Mouse (Mus musculus) heart, postnatal 25 days (tissue): ENCODE measurements around the gene Cradd. TPM values are rescaled to one million over a fixed set of nuclear protein-coding genes. Genes with fewer than 3 reads are reported as not detected.
A peak's percentile ranks its signal among the peaks of the same experiment; 100 is the strongest.

Experiments used
- DNase-seq: peaks from one replicate; pipeline ENCODE4 v3.0.0; 2022; ENCODE audit warnings: low spot score
- intact Hi-C: fragments of 180-260 bp; cut with DNase I; formaldehyde crosslinking; loops from one replicate; pipeline ENCODE4 v1.15.1; 2025
- total RNA-seq, 2 experiments: library from RNA; stranded (reverse); gene quantifications; 2 replicates each; pipeline ENCODE4 v1.2.3; 2021

Gene Cradd
- total RNA-seq, 2 experiments from 2014 or later: 7.9 to 9.3 TPM

DNA sequence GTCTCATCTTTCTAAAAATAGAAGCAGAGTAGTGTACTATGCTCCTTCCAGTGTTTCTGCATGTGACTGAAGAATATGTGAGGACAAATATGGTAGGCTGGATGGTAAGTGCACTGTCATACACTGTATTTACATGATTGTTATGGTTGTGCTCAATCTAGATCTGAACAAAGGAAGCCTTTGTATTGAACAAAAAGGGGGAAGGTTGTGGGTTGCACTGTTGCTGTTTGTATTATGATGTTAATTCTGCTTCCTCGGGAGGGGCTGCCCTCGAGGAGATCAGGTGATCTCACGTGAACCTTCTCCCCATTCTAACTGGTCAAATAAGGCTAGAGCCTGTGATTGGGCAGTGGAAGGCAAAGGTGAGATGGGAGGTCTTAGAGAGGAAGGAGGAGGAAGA is 103.4 kb downstream of the Cradd start:
- no peak for DNase-seq
- intact Hi-C loops: loop anchor here (5.0 kb wide), 1 partner anchor 118 kb away; no protein-coding TSS in a partner anchor

DNA sequence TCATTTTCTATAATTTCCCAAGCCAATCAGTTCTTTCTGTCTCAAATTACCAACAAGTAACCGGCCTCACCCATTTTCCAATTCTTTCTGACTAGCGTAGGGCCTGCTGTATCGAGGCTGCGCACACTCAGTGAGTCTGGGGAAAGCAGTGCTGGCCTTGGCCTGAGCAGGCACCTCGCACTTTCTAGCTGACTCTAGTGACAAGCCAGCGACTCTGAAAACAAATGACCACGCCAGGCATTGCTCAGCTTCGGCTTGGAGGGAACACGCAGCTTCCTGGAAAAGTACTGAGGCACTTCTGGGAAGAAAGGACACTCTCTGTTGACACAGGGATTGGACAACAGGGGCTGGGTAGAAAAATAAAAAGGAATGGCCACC is 105.3 kb downstream of the Cradd start:
- peak; percentile 56 for DNase-seq
- intact Hi-C loops: loop anchor here (5.0 kb wide), 3 partner anchors 99 to 199 kb away; partner anchors contain the start of gene Socs2

DNA sequence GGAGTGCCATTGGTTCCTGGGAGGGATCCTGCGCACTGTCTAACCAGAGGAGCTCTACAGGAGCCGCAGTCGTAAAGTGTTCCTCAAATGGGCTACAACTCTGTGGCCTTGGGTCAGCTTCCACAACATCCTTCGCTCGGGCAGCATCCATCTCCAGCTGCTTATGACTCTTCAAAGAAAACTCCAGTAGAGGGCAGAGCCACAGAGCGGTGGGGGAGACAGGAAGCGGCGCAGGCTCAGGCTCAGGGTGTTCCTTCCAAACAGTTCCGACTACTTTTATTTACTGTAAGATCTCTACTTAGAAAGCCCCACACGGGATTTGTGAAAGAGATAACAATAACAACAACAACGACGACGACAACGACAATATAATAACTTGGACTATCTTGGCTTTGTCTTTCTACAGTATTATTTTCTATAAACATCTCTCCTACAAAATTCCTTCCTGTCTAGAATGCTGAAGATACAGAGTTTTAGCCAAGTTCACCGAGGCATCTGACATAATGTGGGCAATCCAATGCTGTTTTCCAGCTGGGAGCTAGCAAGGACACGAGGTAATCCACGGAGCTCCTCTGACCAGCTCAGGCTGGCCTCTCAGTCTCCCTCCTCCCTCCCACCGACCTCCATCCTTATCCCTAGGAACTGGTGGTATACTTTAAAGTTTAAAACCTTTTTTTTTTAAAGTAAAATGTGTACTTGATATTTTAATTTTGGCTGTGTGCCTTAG is 105.8 kb downstream of the Cradd start:
- peak; percentile 31 for DNase-seq
- intact Hi-C loops: loop anchor here (5.0 kb wide), 3 partner anchors 99 to 199 kb away; partner anchors contain the start of gene Socs2

DNA sequence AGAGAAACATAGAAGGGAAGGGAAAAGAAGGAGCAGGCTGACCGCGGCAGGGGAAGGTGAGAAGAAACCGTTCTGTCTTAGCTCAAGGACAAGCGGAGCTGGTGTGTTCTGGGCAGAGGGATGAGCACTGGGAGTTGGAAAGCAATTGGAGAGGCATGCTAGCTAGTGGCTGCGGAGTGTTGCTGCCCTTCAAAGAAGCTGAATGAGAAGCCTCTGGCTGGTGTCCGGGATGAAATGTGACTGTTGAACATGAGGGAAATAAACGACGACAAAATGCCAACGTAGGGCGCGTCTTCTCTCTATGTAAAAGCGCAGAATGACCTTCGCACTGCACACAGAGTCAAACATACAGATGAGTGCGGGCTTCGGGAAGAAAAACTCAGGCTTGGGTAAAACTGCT is 108.6 kb downstream of the Cradd start:
- intact Hi-C loops: loop anchor here (5.0 kb wide), 3 partner anchors 102 to 202 kb away; partner anchors contain the start of gene Socs2
- no peak for DNase-seq

DNA sequence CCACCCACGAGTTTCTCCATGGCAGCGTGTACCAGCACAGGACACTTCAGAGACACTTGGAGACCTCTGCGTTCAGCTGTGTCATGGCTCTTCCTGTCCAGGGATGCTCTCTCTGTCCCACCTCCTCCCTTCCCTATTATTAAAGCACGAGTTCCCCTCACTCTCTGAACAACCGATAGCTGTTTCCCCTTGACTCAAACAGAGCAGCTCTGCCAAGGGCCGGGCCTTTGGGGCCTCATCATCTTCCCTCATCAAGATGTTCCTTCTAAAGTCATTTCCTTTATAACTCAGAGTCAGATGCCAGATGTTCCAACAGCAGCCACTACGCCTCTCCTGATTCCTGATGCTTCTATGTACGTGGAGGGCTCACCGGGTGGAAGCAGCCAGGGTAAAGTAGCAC is 110.1 kb downstream of the Cradd start:
- intact Hi-C loops: no loop called here
- peak; percentile 13 for DNase-seq

DNA sequence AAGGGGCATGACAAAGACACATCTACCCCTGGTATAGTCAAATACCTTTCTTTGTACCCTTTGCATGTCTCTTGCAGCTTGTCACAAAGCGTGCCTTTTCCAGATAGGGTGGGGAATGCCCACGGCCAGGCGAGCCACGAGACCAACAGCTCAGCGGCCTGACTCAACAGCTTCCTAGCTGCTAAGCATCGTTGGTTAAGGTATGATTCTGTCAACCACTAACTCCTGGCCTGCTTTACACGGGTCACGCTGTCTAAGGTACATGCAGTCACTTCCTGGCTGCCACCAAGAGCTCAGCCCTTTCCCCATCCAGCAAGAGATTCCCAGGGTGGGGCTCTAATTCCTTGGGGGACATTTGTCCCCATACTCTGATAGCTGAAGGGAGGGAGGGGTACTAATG is 110.6 kb downstream of the Cradd start:
- intact Hi-C loops: no loop called here
- DNase-seq: no peak

DNA sequence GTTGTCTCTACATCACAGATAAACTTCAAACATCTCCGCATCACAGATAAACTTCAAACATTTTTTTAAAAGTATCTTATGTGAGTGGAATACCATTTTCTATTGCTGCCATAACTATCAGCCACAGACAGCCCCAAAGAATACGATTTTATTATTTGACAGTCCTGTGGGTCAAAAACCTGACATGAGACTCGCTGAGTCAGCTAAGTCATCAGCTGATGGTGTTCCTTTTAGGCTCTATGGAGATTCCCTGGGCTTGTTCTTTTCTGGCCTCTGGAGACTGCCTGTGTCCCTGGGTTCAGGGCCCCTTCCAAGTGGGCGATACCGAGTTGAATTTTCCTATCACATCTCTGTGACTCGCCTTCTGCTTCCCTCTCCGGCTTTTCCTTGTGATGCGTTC is 112.3 kb downstream of the Cradd start:
- intact Hi-C loops: no loop called here
- no peak for DNase-seq

DNA sequence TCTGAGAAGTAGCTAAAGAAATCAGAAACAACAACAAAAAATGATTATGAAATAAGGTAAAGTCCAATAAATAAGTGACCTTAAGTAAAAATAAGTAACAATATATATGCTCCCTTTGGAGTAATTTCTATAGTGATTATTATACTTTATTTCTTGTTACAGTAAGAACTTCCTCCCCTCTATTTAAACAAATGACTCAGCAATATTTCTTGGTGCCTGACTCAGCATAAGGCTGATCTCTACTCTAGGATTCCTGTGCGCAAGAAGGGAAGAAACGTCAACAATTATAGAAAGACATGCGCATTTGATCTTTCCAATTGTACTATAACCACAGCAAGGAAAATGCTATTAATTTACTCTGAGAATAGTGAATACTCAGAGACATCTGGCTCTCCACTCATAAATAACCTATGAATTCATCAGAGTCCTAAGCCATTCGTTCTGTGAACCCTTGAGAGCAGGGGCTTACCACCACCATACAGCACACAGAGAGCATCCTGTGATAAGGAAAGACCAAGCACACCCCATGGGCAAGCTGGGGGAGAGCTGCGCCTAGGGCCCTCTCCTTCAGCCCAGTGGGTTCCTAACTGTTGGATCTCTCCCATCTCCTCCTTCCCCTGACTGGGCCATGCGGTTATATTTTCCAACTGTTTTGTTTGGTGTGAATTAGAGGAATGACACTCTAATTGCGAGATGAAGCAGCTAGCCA is 113.1 kb downstream of the Cradd start:
- no peak for DNase-seq

DNA sequence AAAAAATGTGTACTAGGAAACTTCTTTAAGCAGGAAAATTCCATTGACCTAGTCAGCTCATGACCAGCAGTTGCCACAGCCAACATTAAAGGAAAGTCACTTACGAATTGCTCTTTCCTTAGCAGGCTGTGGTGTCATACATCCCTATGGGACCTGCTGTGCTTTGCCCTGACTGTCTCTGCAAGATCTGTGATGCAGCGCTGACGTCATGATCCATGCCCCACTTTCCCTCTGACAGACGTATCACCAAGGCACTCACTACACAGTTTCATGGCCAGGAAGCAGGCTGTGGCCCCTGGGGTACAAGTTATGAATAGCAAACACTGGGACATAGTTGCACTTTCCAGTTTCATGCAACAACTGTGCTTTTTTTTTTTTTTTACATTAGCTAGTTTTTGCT is 113.8 kb downstream of the Cradd start:
- DNase-seq: no peak
- intact Hi-C loops: no loop called here

More for the DNA sequence above, 113.1 kb downstream of the Cradd start:
- intact Hi-C loops: no loop called here

DNA sequence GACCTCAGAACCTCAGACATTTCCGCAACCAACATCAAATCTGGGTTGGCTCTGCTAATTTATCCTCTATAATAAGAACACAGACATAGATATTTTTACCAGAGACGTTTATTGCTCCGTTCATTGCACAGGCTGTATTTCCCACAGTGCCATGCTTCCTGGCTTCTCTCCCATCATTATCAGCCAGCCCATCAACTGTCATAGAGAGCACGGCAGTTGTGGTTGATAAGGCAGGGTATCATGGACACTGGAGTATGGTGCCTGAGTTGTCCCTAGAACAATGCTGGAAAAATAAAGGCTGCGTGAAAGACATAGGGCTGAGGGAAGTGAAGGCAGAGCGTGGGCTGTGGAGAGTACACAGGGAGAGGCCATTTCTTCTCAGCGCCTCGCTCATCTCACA is 116.5 kb downstream of the Cradd start:
- no peak for DNase-seq
- intact Hi-C loops: no loop called here

DNA sequence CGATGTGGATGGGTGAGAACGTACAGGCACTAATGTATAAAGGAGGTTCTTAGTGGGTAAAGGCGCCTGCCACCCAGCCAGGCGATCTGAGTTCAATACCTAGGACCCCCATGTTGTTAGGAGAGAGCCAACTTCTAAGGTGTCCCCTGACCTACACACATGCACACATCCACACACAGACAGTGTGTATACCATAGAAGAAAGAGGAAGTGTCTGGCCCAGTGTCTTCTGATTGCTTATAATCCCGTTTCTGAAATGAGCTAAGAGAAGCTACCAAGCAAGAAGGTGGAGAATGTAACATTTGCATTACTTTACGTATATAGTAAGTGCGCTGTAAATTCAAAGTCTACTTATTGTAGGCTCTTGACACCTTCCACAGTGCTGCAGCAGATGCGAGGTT is 122.4 kb downstream of the Cradd start:
- intact Hi-C loops: no loop called here
- no peak for DNase-seq

DNA sequence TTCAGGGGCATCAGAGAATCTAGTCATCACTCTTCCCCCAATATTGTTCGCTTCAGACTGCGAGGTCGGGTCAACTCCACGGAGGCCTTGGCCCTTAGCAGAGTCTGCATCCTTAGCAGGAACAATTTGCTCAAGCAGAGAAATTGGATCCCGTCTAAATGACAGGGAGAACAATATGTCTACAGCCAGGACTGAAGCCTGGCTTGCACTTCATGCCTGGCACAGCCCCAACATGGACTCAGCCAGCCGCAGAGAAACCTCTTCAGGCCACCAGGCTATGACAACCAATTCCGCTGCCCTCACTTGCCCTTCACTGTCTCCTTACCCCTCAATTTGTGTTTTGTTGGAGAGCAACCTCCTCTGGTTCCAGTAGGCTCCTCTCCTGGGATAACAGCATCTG is 123.6 kb downstream of the Cradd start:
- intact Hi-C loops: no loop called here
- DNase-seq: peak; percentile 71

DNA sequence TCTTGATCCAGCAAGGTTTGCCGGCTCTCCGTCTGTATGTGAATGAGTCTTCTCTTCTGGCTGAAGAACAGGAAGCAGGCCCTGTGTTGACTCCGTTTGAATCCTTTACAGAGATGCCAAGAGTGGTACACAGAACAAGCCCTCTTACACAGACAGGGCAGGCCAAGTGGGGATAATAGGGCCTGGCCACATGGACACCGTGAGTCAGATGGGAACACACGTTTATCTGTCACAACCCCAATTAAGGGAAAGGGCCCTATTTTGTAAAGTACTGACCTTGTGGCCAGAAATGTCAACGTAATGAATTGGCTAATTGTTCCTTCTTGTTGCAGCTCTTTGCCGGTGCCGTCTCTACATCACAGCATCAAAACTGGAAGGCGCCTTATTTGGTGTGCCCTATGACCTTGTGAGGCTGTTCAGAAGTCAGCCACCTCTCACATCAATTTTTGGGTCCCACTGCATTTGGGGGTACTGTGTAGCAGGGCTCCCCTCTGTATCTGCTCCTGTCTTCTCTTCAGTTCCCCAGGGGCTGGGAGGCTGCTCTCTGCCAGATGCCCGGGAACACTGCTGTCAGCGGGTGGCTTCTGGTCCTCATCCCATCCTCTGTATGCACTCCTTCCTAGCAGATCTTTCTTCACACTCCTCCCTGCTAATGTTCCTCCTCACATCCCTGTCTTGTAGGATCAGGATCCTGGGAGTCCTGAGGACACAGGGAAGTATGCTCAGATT is 124.2 kb downstream of the Cradd start:
- DNase-seq: no peak

DNA sequence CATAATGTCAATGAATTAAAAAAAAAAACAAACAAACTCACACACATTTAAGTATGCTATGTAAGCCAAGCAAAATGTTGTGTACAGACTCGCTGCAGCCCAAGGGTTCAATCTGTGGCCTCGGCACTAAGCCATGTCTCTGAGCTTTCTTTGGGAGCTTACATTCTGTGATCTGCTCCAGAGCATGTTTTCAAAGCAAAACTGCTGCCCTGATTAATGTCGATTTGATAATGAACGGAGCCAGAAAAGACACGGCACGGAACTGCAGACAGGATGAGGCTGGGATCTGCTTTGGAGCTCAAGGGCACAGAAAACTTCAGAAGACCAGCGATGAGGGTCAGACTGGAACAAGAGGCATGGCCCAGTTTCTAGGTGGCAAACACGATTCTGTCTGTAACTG is 126.6 kb downstream of the Cradd start:
- intact Hi-C loops: no loop called here
- no peak for DNase-seq

More for the DNA sequence above, 124.2 kb downstream of the Cradd start:
- intact Hi-C loops: no loop called here

DNA sequence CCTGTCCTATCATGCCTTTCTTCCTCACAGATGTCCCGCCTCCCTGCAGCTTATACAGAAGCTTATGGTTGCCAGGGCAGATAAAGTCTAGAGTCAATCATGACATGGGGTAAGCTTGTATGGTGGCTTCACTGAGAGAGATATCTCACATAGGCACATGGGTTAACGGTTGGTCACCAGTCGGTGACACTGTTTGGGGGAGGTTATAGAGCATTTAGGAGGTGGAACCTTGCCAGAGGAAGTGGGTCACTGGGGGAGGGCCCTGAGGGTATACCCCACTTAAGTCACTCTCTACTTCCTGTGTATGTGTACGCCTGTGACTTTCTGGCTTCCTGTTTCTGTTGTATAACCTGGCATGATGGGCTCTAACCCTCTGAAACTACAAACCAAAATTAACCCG is 128.2 kb downstream of the Cradd start:
- no peak for DNase-seq
- intact Hi-C loops: no loop called here

DNA sequence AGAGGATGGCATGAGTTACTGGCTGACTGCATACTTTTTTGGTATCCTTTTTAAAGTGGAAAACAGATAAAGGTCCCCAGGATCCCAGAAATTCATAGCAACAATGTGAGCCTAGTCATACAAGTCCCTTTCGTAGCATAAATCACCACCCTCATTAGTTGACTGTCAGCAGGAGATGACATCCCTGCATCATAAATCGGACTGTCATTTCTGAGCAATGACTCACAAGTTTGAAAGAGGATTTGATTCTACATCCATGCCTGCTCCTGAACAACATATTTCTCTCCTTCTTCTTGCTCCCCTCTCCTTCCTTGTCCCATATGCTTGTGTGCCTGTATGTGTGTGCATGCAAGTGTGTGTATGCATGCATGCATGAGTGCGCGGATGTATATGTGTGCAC is 129.2 kb downstream of the Cradd start:
- intact Hi-C loops: loop anchor here (5.0 kb wide), 1 partner anchor 192 kb away; no protein-coding TSS in a partner anchor
- no peak for DNase-seq

DNA sequence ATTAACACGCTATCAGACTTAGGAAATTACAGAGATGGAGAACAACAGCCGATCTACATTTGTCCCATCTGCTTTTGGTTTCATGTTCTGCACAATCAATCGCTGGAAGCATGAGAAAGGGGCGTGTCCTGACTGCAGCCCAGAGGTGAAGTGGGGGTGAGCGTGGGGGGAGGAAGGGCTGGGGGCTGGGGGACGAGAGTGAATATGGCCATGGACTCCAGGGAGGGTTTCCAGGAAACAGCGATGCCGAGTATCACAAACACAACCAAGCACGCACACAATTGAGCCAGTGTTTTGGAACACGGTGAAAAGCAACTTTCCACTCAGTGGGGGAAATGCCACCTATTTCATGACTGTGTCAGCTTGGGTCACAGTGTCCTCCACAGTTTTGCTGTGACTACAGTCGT is 130.1 kb downstream of the Cradd start:
- peak; percentile 44 for DNase-seq
- intact Hi-C loops: loop anchor here (5.0 kb wide), 1 partner anchor 192 kb away; no protein-coding TSS in a partner anchor

DNA sequence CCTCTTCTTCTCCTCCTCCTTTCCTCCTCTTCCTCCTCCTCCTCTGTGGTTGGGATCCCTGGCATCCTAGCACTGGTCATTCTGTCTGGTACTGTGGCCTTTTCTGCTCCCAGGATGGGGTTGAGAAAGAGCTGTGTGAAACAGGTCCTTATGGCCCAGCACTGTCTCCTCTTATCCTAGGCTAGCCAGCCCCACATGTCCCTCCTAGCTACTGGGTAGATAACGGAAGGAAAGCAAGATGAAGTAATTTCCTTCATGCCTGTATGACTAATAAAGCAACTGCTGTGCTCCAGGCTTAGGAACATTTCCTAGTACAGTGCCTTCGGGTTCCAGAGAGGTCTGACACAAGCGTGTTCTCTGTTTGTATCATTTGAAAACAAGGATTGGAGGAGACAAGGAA is 132.1 kb downstream of the Cradd start:
- intact Hi-C loops: loop anchor here (5.0 kb wide), 1 partner anchor 190 kb away; no protein-coding TSS in a partner anchor
- DNase-seq: peak; percentile 56

DNA sequence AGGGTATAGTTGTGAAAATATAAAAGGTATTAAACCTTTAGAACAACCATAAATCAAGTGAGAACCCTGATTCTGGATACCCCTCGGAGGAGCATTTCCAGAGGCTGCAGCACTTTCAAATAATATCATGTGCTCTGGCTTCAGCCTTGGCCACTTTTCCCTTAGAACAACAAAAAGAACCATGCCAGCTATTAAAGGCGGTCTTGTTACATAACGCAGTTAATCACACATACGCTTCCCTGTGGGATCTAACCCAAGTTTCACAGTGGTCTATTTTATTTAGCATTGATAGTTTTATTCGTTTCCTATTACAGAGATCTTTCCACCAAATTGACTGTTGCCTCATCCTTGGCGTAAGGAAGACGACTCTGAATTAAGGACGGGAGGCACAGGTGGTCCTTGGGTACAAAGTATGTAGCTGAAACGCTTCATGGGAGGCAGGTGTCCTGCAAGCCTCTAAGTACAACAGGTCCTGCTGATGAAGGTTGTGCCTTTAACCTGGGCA is 132.7 kb downstream of the Cradd start:
- peak; percentile 33 for DNase-seq
- intact Hi-C loops: loop anchor here (5.0 kb wide), 1 partner anchor 189 kb away; no protein-coding TSS in a partner anchor

DNA sequence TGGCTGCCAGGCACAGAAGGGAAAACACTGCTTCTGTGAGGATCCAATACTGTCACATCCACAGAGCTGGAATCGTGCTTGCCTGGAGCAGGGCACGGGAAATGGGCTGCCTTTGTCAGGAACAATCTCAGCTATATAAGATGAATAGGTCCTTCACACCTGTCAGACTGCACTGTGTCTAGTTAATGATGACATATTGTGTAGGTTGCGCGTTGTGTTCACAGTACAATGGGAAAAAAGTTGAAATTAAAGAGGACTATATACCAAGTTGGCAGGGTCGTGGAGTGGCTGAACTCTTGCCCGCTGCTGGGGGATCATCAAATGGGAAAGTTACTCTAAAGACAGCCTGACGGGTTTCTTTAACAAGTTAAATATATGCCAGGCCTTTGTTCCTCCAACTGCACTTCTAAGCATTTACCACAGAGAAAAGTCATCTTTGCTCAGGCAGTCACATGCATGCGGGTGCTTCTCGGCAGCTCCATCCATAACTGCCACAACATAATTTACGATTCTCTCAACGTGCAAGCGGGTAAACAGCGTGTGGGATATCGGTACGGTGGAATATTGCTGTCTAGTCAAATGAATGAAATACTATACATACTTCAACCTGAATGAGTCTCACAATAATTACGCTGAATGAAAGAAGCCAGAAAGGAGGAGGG is 134.3 kb downstream of the Cradd start:
- no peak for DNase-seq
- intact Hi-C loops: loop anchor here (5.0 kb wide), 1 partner anchor 187 kb away; no protein-coding TSS in a partner anchor
